Mouse (Mus musculus) hindlimb bud, embryonic 11.5 days (tissue): Measurements from ENCODE around the gene Eef1a1.

Source experiments
- DNase-seq: peaks from one replicate; pipeline ENCODE4 v3.0.0-alpha.2; 2012; ENCODE audit warnings: low read depth, low spot score; ENCODE audit errors: extremely low spot score

The Eef1a1 gene

GRCm38 (mm10) chr9:78477021-78477551 is 11.9 kb downstream of the Eef1a1 start:
- peak; percentile 63 for DNase-seq

DNA sequence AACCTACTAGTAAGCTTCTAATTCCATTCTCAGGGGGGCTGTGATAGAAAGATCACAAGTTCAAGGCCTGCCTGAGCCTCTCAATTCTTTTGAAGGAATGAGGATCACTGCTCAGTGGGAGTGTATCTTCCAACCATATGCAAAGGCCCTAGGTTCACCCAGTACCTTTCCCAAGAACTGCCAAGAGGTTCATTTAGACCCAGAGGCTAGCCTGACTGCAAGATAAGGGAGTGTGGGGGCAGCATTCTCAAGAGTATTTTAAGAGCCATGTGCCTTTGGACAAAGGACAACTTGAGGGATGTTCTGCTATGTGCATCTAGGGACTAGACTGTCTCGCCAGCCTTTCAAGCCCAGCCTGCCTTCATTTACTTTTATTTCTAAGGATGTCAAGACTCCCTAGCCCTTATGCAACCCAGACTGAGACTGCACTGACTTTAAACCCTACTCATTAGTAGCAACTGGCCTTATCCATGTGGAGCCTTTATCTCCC is 12.4 kb downstream of the Eef1a1 start:
- DNase-seq: no peak

- no peak for DNase-seq
Observed at GRCm38 (mm10) chr9:78475873-78476272, 13.1 kb downstream of the Eef1a1 start.

GRCm38 (mm10) chr9:78475383-78475780 is 13.6 kb downstream of the Eef1a1 start:
- DNase-seq: no peak

DNA sequence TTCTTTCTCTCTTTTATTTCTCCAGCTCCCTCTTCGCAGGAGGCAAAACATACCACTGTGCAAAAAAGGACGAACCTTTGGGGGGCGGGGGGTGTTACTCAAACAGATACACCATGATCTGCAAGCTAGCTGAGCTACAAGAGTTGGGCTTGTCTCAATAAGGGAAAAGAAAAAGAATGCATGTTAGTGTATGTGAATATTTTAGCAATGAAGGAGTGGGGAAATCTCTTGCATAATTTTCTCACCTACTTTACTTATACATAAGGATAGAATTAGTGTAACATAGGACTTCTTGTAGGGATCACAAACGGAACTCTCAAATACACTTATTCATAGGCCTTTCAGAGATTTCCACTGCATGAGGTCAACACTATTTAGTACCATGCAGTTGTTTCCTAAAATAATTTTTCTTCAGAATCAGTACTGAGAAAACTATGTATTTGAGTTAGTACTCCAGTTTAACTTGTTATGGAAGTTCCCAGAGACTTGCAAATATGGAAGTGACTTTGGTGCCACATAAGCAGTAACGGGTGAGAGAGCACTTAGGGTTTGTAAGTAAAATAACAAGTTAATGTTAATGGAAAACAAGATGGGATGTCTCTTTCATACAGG is 14.1 kb downstream of the Eef1a1 start:
- no peak for DNase-seq

- no peak for DNase-seq
Observed at GRCm38 (mm10) chr9:78474270-78474669, 14.7 kb downstream of the Eef1a1 start.

DNA sequence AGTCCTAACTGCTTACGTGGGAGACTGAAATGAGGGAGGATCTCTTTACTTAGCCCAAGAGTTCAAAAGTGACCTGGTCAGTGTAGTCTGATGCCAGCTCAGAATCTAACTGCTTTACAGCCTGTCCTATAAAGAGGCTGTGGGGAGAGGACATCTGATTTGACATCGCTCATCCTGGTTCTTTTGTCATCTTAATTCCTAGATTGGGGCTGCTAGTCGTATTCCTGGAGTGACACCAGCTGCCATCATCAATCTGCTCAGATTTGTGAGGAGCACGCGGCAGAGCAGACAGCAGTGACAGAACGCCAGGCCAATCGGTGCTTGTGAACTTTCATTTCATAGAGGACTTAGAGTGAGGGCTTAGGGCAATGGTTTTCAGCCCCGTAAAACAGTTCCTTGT is 15.4 kb downstream of the Eef1a1 start:
- no peak for DNase-seq

- no peak for DNase-seq
Observed at GRCm38 (mm10) chr9:78465725-78466124, 23.2 kb downstream of the Eef1a1 start.

GRCm38 (mm10) chr9:78463337-78463736 is 25.6 kb downstream of the Eef1a1 start:
- DNase-seq: no peak

GRCm38 (mm10) chr9:78457026-78457425 is 31.9 kb downstream of the Eef1a1 start:
- DNase-seq: no peak

- no peak for DNase-seq
Observed at GRCm38 (mm10) chr9:78451382-78451781, 37.6 kb downstream of the Eef1a1 start.

DNA sequence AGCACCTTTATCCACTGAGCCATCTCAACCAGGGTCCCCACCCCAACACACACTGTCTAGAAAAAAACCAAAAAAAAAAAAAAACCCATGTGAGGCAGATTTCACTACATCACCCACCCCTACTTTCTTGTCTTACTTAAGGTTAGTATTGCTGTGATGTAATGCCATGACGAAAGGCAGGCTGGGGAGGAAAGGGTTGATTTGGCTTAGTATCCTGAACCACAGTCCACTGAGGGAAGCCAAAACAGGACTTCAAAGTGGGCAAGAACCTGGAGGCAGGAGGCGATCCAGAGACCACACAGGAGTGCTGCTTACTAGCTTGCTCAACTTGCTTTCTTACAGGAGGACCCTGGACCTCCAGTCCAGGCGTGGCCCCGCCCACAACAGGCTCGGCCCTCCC is 38.5 kb downstream of the Eef1a1 start:
- DNase-seq: no peak

DNA sequence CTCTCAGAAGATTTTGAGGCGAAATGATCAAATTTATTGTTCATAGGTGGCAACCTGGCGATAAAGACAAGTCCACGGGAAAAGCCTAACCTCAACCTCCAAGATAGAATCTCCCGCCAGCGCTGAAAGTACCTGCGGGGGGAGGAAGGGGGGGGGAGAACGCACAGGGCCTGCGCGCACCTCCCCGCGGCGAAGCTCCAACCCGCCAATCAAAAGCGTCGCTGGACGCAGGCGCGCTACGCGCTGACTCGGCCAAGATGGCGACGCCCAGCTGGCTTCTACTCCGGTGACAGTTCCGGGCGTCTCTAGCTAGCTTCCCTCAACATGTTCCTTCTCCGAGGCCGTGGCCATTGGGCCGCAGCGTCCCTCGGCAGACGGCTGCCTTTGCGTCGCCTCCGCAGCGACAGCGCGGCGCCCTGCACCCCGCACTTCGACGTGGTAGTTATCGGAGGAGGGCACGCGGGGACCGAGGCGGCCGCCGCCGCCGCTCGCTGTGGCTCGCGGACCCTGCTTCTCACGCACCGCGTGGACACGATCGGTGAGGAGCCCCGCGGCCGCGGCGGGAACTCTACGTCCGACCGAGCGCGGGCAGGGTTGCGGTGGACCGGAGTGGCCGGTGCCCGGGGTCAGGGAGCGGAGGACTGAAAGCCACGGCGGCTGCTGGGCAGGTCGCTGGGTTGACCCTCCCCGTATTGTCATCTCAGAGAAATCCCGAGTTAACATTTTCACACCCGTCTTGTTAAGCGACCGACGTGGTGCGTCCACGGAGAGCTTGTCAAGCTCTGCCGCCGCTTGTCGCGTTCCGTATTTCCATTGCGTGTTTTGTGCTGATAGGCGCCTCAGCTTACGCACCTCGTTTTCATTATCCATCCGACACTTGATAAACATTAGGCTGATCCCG is 40.7 kb downstream of the Eef1a1 start, which contains the start of the genes Mto1 and Gm17324:
TSS of gene Mto1 (plus strand) at position 236 of the 901 bp plus-strand sequence.
TSS of gene Gm17324 (minus strand) at position 814 of the 901 bp plus-strand sequence.
- peak; percentile 93 for DNase-seq

- DNase-seq: no peak
Observed at GRCm38 (mm10) chr9:78447606-78447972, 41.4 kb downstream of the Eef1a1 start.

GRCm38 (mm10) chr9:78442579-78443392 is 46.2 kb downstream of the Eef1a1 start, which contains the start of gene Cgas:
Gene Cgas, minus strand, starts transcription at chr9:78443237.
- no peak for DNase-seq

DNA sequence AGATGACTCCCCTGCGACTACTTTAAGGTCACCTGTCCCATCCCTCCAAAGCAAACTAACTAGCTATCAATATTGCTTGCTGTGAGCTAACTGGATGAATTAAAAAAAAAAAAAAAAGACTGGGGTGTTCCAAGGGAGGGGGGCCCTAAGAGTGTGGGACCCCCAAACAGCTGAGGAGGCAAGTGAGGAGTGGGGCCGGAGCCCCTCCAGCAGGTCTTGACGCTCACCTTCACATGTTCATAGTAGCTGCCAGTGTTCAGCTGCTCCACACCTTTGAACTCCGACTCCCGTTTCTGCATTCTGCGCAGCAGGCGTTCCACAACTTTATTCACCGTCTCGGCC is 46.7 kb downstream of the Eef1a1 start:
- no peak for DNase-seq

DNA sequence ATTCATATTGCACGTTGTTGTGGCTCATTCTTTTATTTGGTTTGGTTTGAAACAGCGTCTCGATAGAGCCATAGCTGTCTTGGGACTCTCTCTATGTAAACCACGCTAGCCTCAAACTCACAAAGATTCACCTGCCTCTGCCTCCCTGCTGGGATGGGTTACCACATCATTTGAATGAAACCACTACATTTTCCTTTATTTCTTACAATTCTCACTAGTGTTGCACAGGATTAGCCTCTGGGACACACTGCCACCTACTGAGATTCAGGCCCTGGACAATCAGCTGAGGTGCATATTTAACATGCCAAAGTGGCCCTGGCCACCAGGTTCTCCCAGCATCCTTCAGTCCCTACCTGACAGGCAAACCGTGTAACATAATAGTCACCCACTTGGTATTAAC is 49.5 kb downstream of the Eef1a1 start:
- no peak for DNase-seq

DNA sequence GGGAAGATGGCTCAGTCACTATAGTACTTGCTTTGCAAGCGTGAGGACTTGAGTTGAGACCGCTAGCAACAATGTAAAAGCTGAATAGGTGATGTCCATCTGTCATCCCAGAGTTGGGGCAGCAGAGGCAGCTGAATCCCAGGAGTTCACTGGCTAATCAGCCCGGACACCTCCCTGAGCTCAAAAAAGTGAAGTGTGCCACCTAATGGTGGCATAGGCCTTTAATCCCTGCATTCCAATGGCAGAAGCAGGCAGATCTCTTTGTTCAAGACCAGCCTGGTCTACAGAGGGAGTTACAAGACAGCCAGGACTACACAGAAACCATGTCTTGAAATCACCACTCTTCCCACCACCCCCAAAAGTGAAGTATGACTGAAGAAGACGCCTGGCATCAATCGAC is 56.5 kb downstream of the Eef1a1 start:
- no peak for DNase-seq

DNA sequence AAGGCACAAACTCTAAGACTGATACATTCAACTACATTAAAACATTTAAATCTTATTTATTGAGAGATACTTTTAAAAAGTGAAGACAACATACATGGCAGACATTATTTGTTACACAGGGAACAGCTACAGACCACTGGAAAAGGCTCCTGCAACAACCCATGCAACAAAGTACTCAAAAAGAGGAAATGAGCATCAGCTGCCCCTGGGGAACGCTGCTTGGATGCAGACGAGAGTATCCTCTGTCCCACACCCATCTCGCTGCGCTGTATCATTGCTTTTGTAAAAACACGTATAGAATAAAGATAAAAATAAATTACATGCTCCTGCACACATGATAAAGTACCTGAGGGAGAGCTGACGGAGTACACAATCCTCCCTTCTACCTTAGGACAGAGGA is 58.5 kb downstream of the Eef1a1 start:
- no peak for DNase-seq

- no peak for DNase-seq
Observed at GRCm38 (mm10) chr9:78429551-78429950, 59.4 kb downstream of the Eef1a1 start.

DNA sequence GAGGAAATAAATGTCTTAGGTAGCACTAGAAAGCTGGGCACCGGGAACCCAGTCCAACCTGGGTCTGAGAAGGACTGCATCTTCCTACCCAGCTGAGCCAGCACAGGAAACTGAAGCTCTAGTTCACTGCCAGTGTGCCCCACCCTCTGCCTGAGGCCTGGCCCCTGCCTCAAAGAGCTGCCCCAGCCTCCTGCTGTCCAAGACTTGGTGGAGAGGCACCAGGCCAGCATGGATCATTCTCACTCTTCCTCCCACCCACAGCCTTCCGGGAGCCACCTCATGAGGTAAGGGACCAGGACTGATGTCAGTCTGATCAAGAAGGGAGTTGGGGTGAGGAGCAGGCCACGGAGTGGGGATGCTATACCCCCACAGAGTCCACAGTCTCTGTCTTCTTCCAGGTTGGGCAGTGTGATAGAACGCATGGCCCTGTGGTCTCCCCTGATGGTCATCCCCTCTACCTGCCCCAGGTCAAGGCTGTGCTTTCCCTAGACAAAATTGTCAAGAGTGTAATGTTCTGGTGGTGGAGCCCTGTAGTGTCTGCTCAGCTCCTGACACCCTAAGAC is 60.0 kb downstream of the Eef1a1 start:
- no peak for DNase-seq
